Mouse (Mus musculus): ENCODE measurements at regions not wholly inside any gene's neighbourhood (a gene's known extent, or its start where the extent isn't known, plus 50 kb on each side); places are given as distances from the start of the nearest gene placed in this dataset.

- no peak for DNase-seq (ENCODE audit: low read depth, low spot score)
These were observed 883.8 kb downstream of the Gbe1 start for GRCm38 (mm10) chr16:71197523-71197922.

GRCm38 (mm10) chr16:71208806-71209205 is 895.1 kb downstream of the Gbe1 start:
- no peak for DNase-seq (ENCODE audit: low read depth, low spot score)

GRCm38 (mm10) chr16:71224469-71224868 is 910.7 kb downstream of the Gbe1 start:
- no peak for DNase-seq (ENCODE audit: low read depth, low spot score)

- DNase-seq (ENCODE audit: low read depth, low spot score), result no peak
These were observed 916.4 kb downstream of the Gbe1 start for GRCm38 (mm10) chr16:71230104-71230653.

GRCm38 (mm10) chr16:71243065-71243464 is 929.3 kb downstream of the Gbe1 start:
- DNase-seq (ENCODE audit: low read depth, low spot score), result no peak

- no peak for DNase-seq (ENCODE audit: low read depth, low spot score)
These were observed 929.7 kb downstream of the Gbe1 start for GRCm38 (mm10) chr16:71243480-71243879.

- peak; percentile 14 for DNase-seq (ENCODE audit: low read depth, low spot score)
These were observed 933.9 kb downstream of the Gbe1 start for GRCm38 (mm10) chr16:71247516-71248139.

GRCm38 (mm10) chr16:71255740-71256139 is 942.0 kb downstream of the Gbe1 start:
- DNase-seq (ENCODE audit: low read depth, low spot score), result no peak

GRCm38 (mm10) chr16:71256175-71256574 is 942.4 kb downstream of the Gbe1 start:
- DNase-seq (ENCODE audit: low read depth, low spot score), result no peak

GRCm38 (mm10) chr16:71267191-71267590 is 953.4 kb downstream of the Gbe1 start:
- DNase-seq (ENCODE audit: low read depth, low spot score), result no peak
